Mouse (Mus musculus): Measurements from ENCODE around the gene Kctd12. TPM values are rescaled to one million over a fixed set of nuclear protein-coding genes. Genes with fewer than 3 reads are reported as not detected.

The Kctd12 gene
- polyA plus RNA-seq, 1 experiment: 83.4 TPM

DNA sequence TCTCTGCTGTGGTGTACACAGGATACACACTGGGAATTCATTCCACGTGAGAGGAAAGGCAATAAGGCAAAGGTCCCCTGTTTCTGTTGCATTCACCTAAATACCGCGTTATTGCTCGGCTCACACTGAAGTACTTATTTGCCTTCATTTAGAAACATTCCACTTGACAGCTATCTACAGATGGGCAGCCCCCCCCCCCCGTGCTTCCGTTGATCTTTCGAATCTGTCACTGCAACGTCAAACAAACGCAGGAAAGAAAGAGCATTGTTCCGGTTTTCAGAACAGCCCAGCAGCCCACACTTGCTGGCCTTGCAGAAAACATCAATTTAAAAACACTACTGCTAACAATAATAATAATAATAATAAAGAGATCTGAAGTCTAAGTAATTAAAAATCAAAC lies 2.6 kb downstream of the Kctd12 start:
- no peak for TF ChIP-seq CTCF (IDR thresholded peaks at IDR 0.05; ENCODE audit: insufficient read depth, low read depth, low read length)
- TF ChIP-seq POLR2A (IDR thresholded peaks at IDR 0.05; ENCODE audit: insufficient read depth, low read depth, low read length): no peak
- H3K27ac ChIP-seq (ENCODE audit: insufficient read depth, low read depth, low read length): peak overlapping the region; percentile 33; the same call in 1 of the 2 replicates

DNA sequence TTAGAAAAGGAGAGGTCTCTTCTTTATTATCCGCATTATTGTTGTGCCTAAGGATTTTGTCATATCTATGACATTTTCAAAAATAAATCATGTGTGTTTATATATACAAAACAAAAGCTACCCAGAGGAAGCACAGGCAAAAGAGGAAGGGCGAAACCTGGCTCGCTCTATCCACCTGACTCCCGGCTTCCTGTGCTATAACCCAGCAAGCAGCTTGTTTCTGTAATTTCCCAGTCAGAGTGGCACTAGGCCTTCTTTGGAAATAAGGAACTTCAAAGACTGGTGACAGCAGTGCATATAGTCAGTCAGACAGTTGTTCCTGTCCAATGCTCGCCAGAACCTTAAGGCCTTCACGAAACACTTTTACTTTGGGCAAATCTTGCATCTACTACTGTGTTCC lies 6.6 kb downstream of the Kctd12 start:
- no peak for TF ChIP-seq CTCF (IDR thresholded peaks at IDR 0.05; ENCODE audit: insufficient read depth, low read depth, low read length)
- TF ChIP-seq POLR2A (IDR thresholded peaks at IDR 0.05; ENCODE audit: insufficient read depth, low read depth, low read length): no peak
- H3K4me3 ChIP-seq (ENCODE audit: insufficient read depth, low read depth, low read length): no peak overlapping the region
- 91% methylated on average over 6 of the region's 6 CpGs for WGBS
- peaks cover under 1% of the 10 kb centered on the region; the same call in 1 of the 2 replicates for H3K4me1 ChIP-seq (ENCODE audit: control insufficient read depth, insufficient read depth, low read length)
- H3K27ac ChIP-seq (ENCODE audit: insufficient read depth, low read depth, low read length): no peak overlapping the region

More for the DNA sequence above, 2.6 kb downstream of the Kctd12 start:
- Histone ChIP-seq H3K4me3 (ENCODE audit: insufficient read depth, low read depth, low read length) (0 out of 2 replicates have a peak overlapping the region, but pooled peaks have one; percentile 9), H3K4me1 (ENCODE audit: control insufficient read depth, insufficient read depth, low read length) (peaks cover 5% of the 10 kb centered on the region)
- 24% methylated on average over 10 of the region's 10 CpGs for WGBS

DNA sequence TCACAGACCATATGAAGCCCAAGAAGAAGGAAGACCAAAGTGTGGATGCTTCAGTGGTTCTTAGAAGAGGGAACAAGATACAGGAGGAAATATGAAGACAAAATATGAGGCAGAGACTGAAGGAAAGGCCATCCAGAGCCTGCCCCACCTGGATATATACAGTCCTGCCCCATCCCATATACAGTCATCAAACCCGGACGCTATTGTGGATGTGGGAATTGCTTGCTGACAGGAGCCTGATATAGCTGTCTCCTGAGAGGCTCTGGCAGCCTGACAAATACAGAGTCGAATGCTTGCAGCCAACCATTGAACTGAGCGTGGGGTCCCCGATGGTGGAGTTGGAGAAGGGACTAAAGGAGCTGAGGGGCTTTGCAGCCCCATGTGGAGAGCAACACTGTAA lies 13.6 kb downstream of the Kctd12 start:
- 74% methylated on average over 5 of the region's 5 CpGs for WGBS
- no peak for TF ChIP-seq POLR2A (IDR thresholded peaks at IDR 0.05; ENCODE audit: insufficient read depth, low read depth, low read length)
- no peak for TF ChIP-seq CTCF (IDR thresholded peaks at IDR 0.05; ENCODE audit: insufficient read depth, low read depth, low read length)

DNA sequence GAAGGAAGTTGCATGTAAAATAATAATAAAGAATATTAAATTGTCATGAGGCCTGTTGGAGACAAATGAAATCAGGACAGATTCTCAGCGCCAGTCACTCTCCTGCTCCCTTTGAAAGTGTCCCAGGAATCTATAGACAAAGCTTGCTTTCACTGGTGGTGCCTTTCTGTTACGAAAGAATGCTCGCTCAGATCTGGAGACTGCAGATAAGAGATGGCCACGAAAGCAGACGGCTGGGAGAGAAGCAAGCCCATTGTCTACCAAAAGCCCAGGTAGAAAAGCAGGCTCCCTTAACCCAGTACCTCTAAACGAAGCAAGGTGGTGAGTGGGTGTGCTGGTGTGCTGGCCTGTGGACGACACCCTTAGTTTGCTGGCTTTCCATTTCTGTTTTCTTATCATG lies 16.2 kb downstream of the Kctd12 start:
- no peak overlapping the region for H3K4me3 ChIP-seq (ENCODE audit: insufficient read depth, low read depth, low read length)
- WGBS: 75% methylated on average over 7 of the region's 7 CpGs
- no peak overlapping the region for H3K27ac ChIP-seq (ENCODE audit: insufficient read depth, low read depth, low read length)
- H3K4me1 ChIP-seq (ENCODE audit: control insufficient read depth, insufficient read depth, low read length): no peaks in the 10 kb centered on the region
- no peak for TF ChIP-seq POLR2A (IDR thresholded peaks at IDR 0.05; ENCODE audit: insufficient read depth, low read depth, low read length)

More for the DNA sequence above, 13.6 kb downstream of the Kctd12 start:
- no peak overlapping the region for H3K27ac ChIP-seq (ENCODE audit: insufficient read depth, low read depth, low read length)
- no peaks in the 10 kb centered on the region for H3K4me1 ChIP-seq (ENCODE audit: control insufficient read depth, insufficient read depth, low read length)
- no peak overlapping the region for H3K4me3 ChIP-seq (ENCODE audit: insufficient read depth, low read depth, low read length)

DNA sequence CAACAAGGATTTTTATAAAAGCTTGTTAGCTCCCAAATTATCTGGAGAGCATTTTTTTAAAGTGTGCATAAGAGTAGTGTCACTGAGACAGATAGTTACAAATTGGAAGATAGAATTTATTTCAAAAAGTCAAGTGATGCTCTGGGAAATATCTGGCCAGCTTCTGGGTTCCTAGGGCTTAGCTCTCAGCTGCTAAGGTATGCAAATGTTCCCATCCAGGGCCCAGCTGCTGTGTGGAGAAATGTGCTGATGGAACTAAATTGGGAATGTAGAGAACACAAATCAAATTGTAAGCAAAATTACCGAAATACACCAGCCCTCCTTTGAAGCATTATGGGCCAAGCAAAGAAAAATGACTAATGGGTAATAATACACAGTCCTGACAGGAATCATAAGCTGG lies 16.6 kb downstream of the Kctd12 start:
- no peak overlapping the region for H3K27ac ChIP-seq (ENCODE audit: insufficient read depth, low read depth, low read length)
- WGBS: 62% methylated on average over 1 of the region's 1 CpGs
- H3K4me3 ChIP-seq (ENCODE audit: insufficient read depth, low read depth, low read length): no peak overlapping the region
- TF ChIP-seq CTCF (IDR thresholded peaks at IDR 0.05; ENCODE audit: insufficient read depth, low read depth, low read length): no peak
- no peaks in the 10 kb centered on the region for H3K4me1 ChIP-seq (ENCODE audit: control insufficient read depth, insufficient read depth, low read length)

DNA sequence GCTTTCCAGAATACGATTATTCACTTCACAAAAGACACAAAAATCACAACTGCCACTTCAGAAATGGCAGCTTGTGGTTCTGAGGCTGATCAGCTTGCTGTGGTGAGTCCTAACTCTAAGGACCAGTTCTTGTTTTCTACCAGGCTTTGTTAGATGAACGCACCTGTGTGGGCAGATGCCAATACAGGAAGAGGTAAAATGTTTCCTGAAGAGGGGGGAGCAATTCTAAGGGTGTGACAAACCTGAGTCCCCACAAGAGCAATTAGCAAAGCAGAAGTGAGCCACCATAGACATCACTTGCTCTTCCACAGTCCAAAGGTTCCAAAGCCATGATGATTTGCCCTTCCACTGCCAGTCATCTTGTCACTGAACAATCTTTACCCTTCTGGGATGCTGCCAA lies 20.4 kb downstream of the Kctd12 start:
- no peak overlapping the region for H3K27ac ChIP-seq (ENCODE audit: insufficient read depth, low read depth, low read length)
- no peaks in the 10 kb centered on the region for H3K4me1 ChIP-seq (ENCODE audit: control insufficient read depth, insufficient read depth, low read length)
- no peak overlapping the region for H3K4me3 ChIP-seq (ENCODE audit: insufficient read depth, low read depth, low read length)
- WGBS: 92% methylated on average over 2 of the region's 2 CpGs
- TF ChIP-seq CTCF (IDR thresholded peaks at IDR 0.05; ENCODE audit: insufficient read depth, low read depth, low read length): no peak
- TF ChIP-seq POLR2A (IDR thresholded peaks at IDR 0.05; ENCODE audit: insufficient read depth, low read depth, low read length): no peak

DNA sequence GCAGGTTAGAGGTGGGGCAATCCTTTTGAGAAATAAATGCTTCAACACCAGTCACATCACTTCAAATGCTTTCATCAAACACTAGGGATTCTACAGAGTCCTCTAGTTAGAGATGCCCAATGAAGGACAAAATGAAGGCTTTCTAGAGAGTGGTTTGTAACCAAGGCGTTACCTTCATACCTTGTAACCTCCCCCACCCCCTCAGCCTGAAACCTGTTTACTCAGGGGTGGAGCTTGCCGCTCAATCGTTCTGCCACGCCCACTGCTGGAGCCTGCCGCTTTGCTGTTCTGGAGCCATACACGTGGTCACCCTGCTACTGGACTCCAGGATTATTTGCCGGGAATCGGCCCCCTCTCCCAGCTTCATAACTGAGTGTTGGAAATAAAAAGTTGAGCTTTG lies 28.9 kb downstream of the Kctd12 start:
- 48% methylated on average over 8 of the region's 8 CpGs for WGBS
- no peaks in the 10 kb centered on the region for H3K4me1 ChIP-seq (ENCODE audit: control insufficient read depth, insufficient read depth, low read length)
- H3K27ac ChIP-seq (ENCODE audit: insufficient read depth, low read depth, low read length): no peak overlapping the region
- no peak for TF ChIP-seq POLR2A (IDR thresholded peaks at IDR 0.05; ENCODE audit: insufficient read depth, low read depth, low read length)
- TF ChIP-seq CTCF (IDR thresholded peaks at IDR 0.05; ENCODE audit: insufficient read depth, low read depth, low read length): no peak
- H3K4me3 ChIP-seq (ENCODE audit: insufficient read depth, low read depth, low read length): no peak overlapping the region

DNA sequence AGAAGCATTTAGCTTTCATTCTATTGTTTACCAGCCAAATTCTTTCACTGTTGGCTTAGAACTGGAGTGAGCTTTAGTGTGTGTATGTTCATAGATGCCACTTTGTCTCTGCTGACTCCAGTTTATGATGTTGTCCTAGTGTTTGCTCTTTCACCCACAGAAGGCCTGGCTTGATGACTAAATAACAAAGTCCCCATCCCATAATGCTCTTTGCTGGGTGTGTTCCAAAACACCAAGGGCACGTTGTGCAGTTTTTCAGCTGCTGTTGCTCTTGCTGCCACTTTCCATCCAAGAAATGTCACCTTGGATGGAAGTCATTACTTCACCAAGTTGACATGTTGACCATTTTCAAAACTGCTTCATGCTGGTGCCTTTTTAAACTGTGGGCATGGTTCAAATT lies 30.5 kb downstream of the Kctd12 start:
- Histone ChIP-seq H3K4me3 (ENCODE audit: insufficient read depth, low read depth, low read length) (no peak overlapping the region), H3K27ac (ENCODE audit: insufficient read depth, low read depth, low read length) (no peak overlapping the region), H3K4me1 (ENCODE audit: control insufficient read depth, insufficient read depth, low read length) (no peaks in the 10 kb centered on the region)
- TF ChIP-seq CTCF (IDR thresholded peaks at IDR 0.05; ENCODE audit: insufficient read depth, low read depth, low read length): no peak
- no peak for TF ChIP-seq POLR2A (IDR thresholded peaks at IDR 0.05; ENCODE audit: insufficient read depth, low read depth, low read length)
- 46% methylated on average over 1 of the region's 1 CpGs for WGBS

DNA sequence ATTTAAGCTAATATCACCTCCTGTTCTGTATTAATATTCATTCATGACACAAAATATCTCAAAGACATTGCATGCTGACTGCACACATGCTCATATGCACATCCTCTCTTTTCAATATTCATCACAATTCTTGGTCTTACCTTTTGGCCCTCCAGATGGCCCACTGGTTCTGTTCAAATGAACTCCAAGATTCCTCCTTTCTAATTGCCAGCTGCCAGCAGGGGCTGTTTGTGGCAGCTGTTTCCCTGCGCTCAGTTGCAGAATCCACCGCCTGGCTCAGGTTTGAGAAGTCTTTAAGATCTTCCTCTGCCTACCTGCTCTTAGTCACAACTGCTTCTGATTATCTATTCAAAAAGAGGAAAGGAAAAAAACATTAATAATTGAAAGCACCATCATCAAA lies 34.6 kb downstream of the Kctd12 start:
- no peak overlapping the region for H3K27ac ChIP-seq (ENCODE audit: insufficient read depth, low read depth, low read length)
- H3K4me1 ChIP-seq (ENCODE audit: control insufficient read depth, insufficient read depth, low read length): no peaks in the 10 kb centered on the region
- no peak overlapping the region for H3K4me3 ChIP-seq (ENCODE audit: insufficient read depth, low read depth, low read length)
- TF ChIP-seq POLR2A (IDR thresholded peaks at IDR 0.05; ENCODE audit: insufficient read depth, low read depth, low read length) (no peak), CTCF (IDR thresholded peaks at IDR 0.05; ENCODE audit: insufficient read depth, low read depth, low read length) (no peak)
- WGBS: 85% methylated on average over 2 of the region's 2 CpGs

DNA sequence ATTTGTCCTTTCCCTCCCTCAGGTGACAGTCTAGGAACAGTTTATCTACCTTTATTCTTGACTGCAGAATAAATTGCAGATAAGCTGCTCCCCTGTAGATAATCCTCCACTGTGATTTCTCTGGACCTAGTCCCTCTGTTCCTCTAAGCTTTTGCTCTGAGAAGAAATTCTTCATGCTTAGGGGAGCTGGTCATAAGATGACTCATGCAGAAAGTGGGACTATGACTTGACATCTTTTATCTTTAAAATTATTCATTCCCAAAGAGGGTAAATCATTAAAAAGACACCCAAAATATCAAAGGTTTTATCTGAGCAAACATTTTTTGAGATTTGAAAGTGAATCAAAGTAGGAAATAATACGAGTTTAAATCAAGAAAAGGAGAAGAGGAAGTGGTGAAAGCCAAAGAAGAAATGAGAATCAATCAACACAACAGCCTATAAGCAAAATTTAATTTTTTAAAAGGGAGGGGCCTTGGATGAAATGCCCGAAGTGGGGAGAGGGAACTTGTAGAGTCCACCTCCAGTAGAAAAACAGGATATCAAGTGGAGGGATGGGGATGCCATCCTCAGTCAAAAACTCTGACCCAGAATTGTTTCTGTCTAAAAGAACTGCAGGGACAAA lies 40.1 kb downstream of the Kctd12 start:
- Histone ChIP-seq H3K4me1 (ENCODE audit: control insufficient read depth, insufficient read depth, low read length) (no peaks in the 10 kb centered on the region), H3K27ac (ENCODE audit: insufficient read depth, low read depth, low read length) (no peak overlapping the region), H3K4me3 (ENCODE audit: insufficient read depth, low read depth, low read length) (no peak overlapping the region)
- WGBS: 89% methylated on average over 2 of the region's 2 CpGs
- TF ChIP-seq POLR2A (IDR thresholded peaks at IDR 0.05; ENCODE audit: insufficient read depth, low read depth, low read length): no peak
- TF ChIP-seq CTCF (IDR thresholded peaks at IDR 0.05; ENCODE audit: insufficient read depth, low read depth, low read length): no peak
